ENCODE assay signal across 10 mouse cellular contexts in the genomic region with DNA sequence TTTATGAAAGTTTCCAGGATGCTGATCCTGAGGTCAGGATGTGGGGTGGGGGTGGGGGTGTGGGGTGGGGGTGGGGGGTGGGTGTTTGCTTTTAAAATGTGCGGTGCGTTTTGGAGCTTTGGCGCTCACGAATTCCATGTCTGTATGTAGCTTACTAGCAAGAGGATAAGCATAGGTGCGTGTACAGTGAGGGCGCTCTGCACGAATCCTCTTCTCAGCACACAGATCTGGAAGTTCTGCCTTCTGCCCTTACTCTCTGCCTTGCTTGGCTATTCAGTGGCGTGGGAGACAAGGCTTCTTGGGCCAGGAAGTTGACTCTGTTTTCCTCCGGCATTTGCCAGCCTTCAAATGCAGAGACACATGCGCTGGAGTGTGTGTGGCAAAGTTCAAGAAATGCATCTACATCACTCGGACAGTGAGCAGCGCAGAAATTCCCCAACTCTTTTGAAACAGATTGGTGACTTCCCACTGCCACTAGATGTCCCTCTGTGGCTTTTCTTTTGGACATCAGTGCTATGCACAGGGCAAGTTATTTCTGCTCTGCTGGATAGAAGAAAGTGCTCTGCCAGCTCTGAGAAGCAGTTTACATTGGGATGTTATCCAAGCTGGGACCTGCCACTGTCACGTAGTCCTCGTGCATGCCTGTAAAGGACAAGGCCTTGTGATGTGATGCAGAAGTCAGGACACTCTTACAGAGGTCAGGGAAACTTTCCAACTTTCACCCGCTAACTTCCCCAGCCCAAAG. TPM values are rescaled to one million over a fixed set of nuclear protein-coding genes. Genes with fewer than 3 reads are reported as not detected.
DNase-seq lines count a peak whose midpoint lies in the region; ATAC-seq lines count a peak whose summit lies in the region.
"Had no signal": no experiment of that assay in that cellular context is flagged by ENCODE, and none has a peak within 500 bp of the region (broad histone marks: within the 10 kb centered on the region; RNA-seq: fewer than 3 reads in every experiment).

No protein-coding gene starts in this region.

- ATAC-seq in limb, embryonic 11.5 days (ENCODE audit: insufficient number of reproducible peaks, low FRiP score, low TSS enrichment, low read depth) = peak; percentile 53; the same call in 1 of the 2 replicates
- ATAC-seq in forebrain, embryonic 15.5 days (replicated peaks) = peak; percentile 89
- peak; percentile 84 for ATAC-seq in hindbrain, embryonic 15.5 days (ENCODE audit: low FRiP score, low read depth)
- peak; percentile 71; the same call in 1 of the 2 replicates for ATAC-seq in neural tube, embryonic 13.5 days (ENCODE audit: low read depth)

- H3K27me3 ChIP-seq in limb, embryonic 11.5 days (ENCODE audit: control insufficient read depth, insufficient read depth, low read length) = no peaks in the 10 kb centered on the region
- no peaks in the 10 kb centered on the region for H3K27me3 ChIP-seq in limb, embryonic 10.5 days (ENCODE audit: low read depth, poor library complexity, severe bottlenecking)
- H3K27me3 ChIP-seq in forebrain, embryonic 15.5 days = no peaks in the 10 kb centered on the region
- no peaks in the 10 kb centered on the region for H3K27me3 ChIP-seq in hindbrain, embryonic 15.5 days
- no peaks in the 10 kb centered on the region for H3K27me3 ChIP-seq in neural tube, embryonic 13.5 days

- DNase-seq in limb, embryonic 11.5 days (ENCODE audit: low spot score) = peak; percentile 30
- no peak for DNase-seq in limb, embryonic 10.5 days (ENCODE audit: low spot score)
- DNase-seq in left cerebral cortex, postnatal 25 days (ENCODE audit: low spot score in 2 of 2) = peak; percentile 59 to 70
- DNase-seq in spleen, postnatal 4 days (ENCODE audit: low spot score in 2 of 2) = no peak
- no peak for DNase-seq in gastrocnemius, postnatal 25 days

- 74% methylated on average over 15 of the region's 15 CpGs for WGBS in limb, embryonic 11.5 days
- WGBS in limb, embryonic 10.5 days = 75% methylated on average over 15 of the region's 15 CpGs
- 61% methylated on average over 15 of the region's 15 CpGs for WGBS in forebrain, embryonic 15.5 days
- WGBS in hindbrain, embryonic 15.5 days = 69% methylated on average over 15 of the region's 15 CpGs
- 74% methylated on average over 15 of the region's 15 CpGs for WGBS in neural tube, embryonic 13.5 days

- H3K4me3 ChIP-seq in limb, embryonic 11.5 days (ENCODE audit: low read depth, low read length) = no peak overlapping the region
- H3K4me3 ChIP-seq in limb, embryonic 10.5 days = no peak overlapping the region
- H3K4me3 ChIP-seq in forebrain, embryonic 15.5 days = no peak overlapping the region
- H3K4me3 ChIP-seq in hindbrain, embryonic 15.5 days = no peak overlapping the region
- H3K4me3 ChIP-seq in neural tube, embryonic 13.5 days = no peak overlapping the region
- H3K4me3 ChIP-seq: erythroblast, embryonic 14.5 days had no signal

- H3K27ac ChIP-seq in limb, embryonic 11.5 days (replicated peaks; ENCODE audit: low read depth, low read length) = no peak overlapping the region
- H3K27ac ChIP-seq in limb, embryonic 10.5 days = no peak overlapping the region
- H3K27ac ChIP-seq in forebrain, embryonic 15.5 days (replicated peaks) = no peak overlapping the region
- H3K27ac ChIP-seq in hindbrain, embryonic 15.5 days (replicated peaks) = no peak overlapping the region
- no peak overlapping the region for H3K27ac ChIP-seq in neural tube, embryonic 13.5 days (replicated peaks)

- no peaks in the 10 kb centered on the region for H3K4me1 ChIP-seq in limb, embryonic 11.5 days (ENCODE audit: control insufficient read depth, insufficient read depth, low read length)
- H3K4me1 ChIP-seq in limb, embryonic 10.5 days = peaks cover 5% of the 10 kb centered on the region; the same call in 1 of the 2 replicates
- H3K4me1 ChIP-seq in forebrain, embryonic 15.5 days = no peaks in the 10 kb centered on the region
- no peaks in the 10 kb centered on the region for H3K4me1 ChIP-seq in hindbrain, embryonic 15.5 days (replicated peaks)
- H3K4me1 ChIP-seq in neural tube, embryonic 13.5 days (replicated peaks) = no peaks in the 10 kb centered on the region

- H3K36me3 ChIP-seq in limb, embryonic 11.5 days (ENCODE audit: control insufficient read depth, insufficient read depth, low read length) = no peaks in the 10 kb centered on the region
- no peaks in the 10 kb centered on the region for H3K36me3 ChIP-seq in limb, embryonic 10.5 days
- no peaks in the 10 kb centered on the region for H3K36me3 ChIP-seq in forebrain, embryonic 15.5 days
- H3K36me3 ChIP-seq in hindbrain, embryonic 15.5 days = no peaks in the 10 kb centered on the region
- H3K36me3 ChIP-seq in neural tube, embryonic 13.5 days = no peaks in the 10 kb centered on the region
- H3K36me3 ChIP-seq: G1E had no signal

- H3K9me3 ChIP-seq in limb, embryonic 11.5 days (ENCODE audit: control insufficient read depth, low read length) = no peaks in the 10 kb centered on the region
- H3K9me3 ChIP-seq in limb, embryonic 10.5 days (replicated peaks) = no peaks in the 10 kb centered on the region
- H3K9me3 ChIP-seq in forebrain, embryonic 15.5 days = no peaks in the 10 kb centered on the region
- no peaks in the 10 kb centered on the region for H3K9me3 ChIP-seq in hindbrain, embryonic 15.5 days
- H3K9me3 ChIP-seq in neural tube, embryonic 13.5 days = no peaks in the 10 kb centered on the region

- no peak overlapping the region for H3K4me2 ChIP-seq in limb, embryonic 11.5 days (ENCODE audit: low read depth, severe bottlenecking)
- no peak overlapping the region for H3K4me2 ChIP-seq in forebrain, embryonic 15.5 days (replicated peaks)
- no peak overlapping the region for H3K4me2 ChIP-seq in hindbrain, embryonic 15.5 days
- no peak overlapping the region for H3K4me2 ChIP-seq in neural tube, embryonic 13.5 days

- intact Hi-C loops in left cerebral cortex, postnatal 25 days (cut with DNase I) = loop anchor here (2.0 to 10.0 kb wide), 5 partner anchors 303 to 1403 kb away; no protein-coding TSS in a partner anchor

- H3K9ac ChIP-seq in limb, embryonic 11.5 days (ENCODE audit: low read length) = no peak overlapping the region
- no peak overlapping the region for H3K9ac ChIP-seq in forebrain, embryonic 15.5 days (replicated peaks)
- no peak overlapping the region for H3K9ac ChIP-seq in hindbrain, embryonic 15.5 days
- H3K9ac ChIP-seq in neural tube, embryonic 13.5 days = no peak overlapping the region

RNA-seq across cellular contexts. Expression of a gene that starts 31.5 kb away (rescaled TPM):
- polyA plus RNA-seq in limb, embryonic 11.5 days (2014; fragmentation: Nextera tagmentation; extraction: Ambion mirVana) = 102 and 105 TPM in 2 replicates
- 115 and 141 TPM in 2 replicates for polyA plus RNA-seq in limb, embryonic 10.5 days (2016; fragmentation: Nextera tagmentation; extraction: Ambion mirVana)
- polyA plus RNA-seq in forebrain, embryonic 15.5 days (2015; fragmentation: Nextera tagmentation; extraction: Ambion mirVana) = 23.3 and 32.9 TPM in 2 replicates
- 95.7 and 104 TPM in 2 replicates for polyA plus RNA-seq in hindbrain, embryonic 15.5 days (2015; fragmentation: Nextera tagmentation; extraction: Ambion mirVana)
- total RNA-seq in left cerebral cortex, postnatal 25 days (2021) = 10 to 100 TPM in 1 of 2 experiments, 1 to 10 TPM in 1; 8.1 to 11.7 TPM
- polyA plus RNA-seq in neural tube, embryonic 13.5 days (2015; fragmentation: Nextera tagmentation; extraction: Ambion mirVana) = 108 and 112 TPM in 2 replicates
- 10 to 100 TPM; 17.2 to 55.0 TPM for total RNA-seq in gastrocnemius, postnatal 25 days (2021)
- total RNA-seq: G1E had no signal
- polyA plus RNA-seq: G1E had no signal

Comparison
In these comparisons a context has a peak if more than half of its experiments do, and no peak if none do; other contexts are left out.
1. DNase-seq: peak in limb, embryonic 11.5 days (single experiment) and left cerebral cortex, postnatal 25 days (2 of 2); none in limb, embryonic 10.5 days (single experiment), spleen, postnatal 4 days (0 of 2) and gastrocnemius, postnatal 25 days (single experiment).
2. Peak in every context shown above with its lines, with median percentiles within 50 percentile points of each other: ATAC-seq.